Mouse (Mus musculus) cerebellum, adult 2 months (tissue): ENCODE results near the gene Tacr2. TPM values are rescaled to one million over a fixed set of nuclear protein-coding genes. Genes with fewer than 3 reads are reported as not detected.
A peak's percentile ranks its signal among the peaks of the same experiment; 100 is the strongest.

Experiments
- DNase-seq, 2 experiments: peaks; one replicate each; pipeline ENCODE4 v3.0.0; 2021
- H3K27ac ChIP-seq: fragments of 200-500 bp; 2 replicates; pipeline ENCODE4 v1.5.1; 2012; ENCODE audit warnings: low read length, control low read depth, inconsistent platforms; ENCODE audit not compliant: insufficient read depth
- H3K27me3 ChIP-seq: fragments of 200-500 bp; 2 replicates; pipeline ENCODE4 v1.6.1; 2012; ENCODE audit warnings: inconsistent platforms, mild to moderate bottlenecking, low read length, moderate library complexity; ENCODE audit not compliant: control insufficient read depth, insufficient read depth
- H3K4me1 ChIP-seq: fragments of 200-500 bp; 2 replicates; pipeline ENCODE4 v1.6.1; 2011; ENCODE audit warnings: low read length; ENCODE audit not compliant: control insufficient read depth, insufficient read depth
- H3K4me3 ChIP-seq: fragments of 200-500 bp; replicated peaks from 2 replicates; pipeline ENCODE3; 2011; ENCODE audit warnings: mild to moderate bottlenecking, low read depth, low read length, control low read depth; ENCODE audit not compliant: insufficient read depth
- CTCF ChIP-seq: fragments of 200-500 bp; IDR thresholded peaks from 2 replicates; pipeline ENCODE4 v1.5.1; 2011; ENCODE audit warnings: low read depth, mild to moderate bottlenecking, control low read depth, low read length, moderate library complexity, borderline replicate concordance; ENCODE audit not compliant: insufficient read depth
- POLR2A ChIP-seq: fragments of 200-500 bp; IDR thresholded peaks from 2 replicates; pipeline ENCODE4 v1.6.1; 2011; ENCODE audit warnings: low read length, control low read depth, borderline replicate concordance; ENCODE audit not compliant: insufficient read depth
- WGBS: fragments of 180-500 bp; shearing (Covaris S2); methylation state at CpG from one replicate; pipeline ENCODE4 v1.1.7; 2018; 5-methylcytosine and 5-hydroxymethylcytosine counted together
- polyA plus RNA-seq: library from polyadenylated mRNA; depleted of rRNA; stranded (reverse); fragments of >200 nt; gene quantifications from 2 replicates; pipeline ENCODE4 v1.2.3, GENCODE M21; 2012

Tacr2 gene
- polyA plus RNA-seq, 1 experiment, result 0.07 TPM

GRCm38 (mm10) chr10:62242896-62243295 lies 9.3 kb upstream of the Tacr2 start:
- TF ChIP-seq POLR2A (no peak), CTCF (peak; percentile 65)
- H3K27ac ChIP-seq, result no peak overlapping the region
- H3K4me3 ChIP-seq, result no peak overlapping the region
- 44% methylated on average over 13 of the region's 13 CpGs for WGBS
- no peaks in the 10 kb centered on the region for H3K27me3 ChIP-seq
- H3K4me1 ChIP-seq, result peaks cover 3% of the 10 kb centered on the region; the same call in 1 of the 2 replicates
- DNase-seq, result peak; percentile 52 to 53

- no peaks in the 10 kb centered on the region for H3K27me3 ChIP-seq
- 90% methylated on average over 9 of the region's 9 CpGs for WGBS
- no peak for DNase-seq
- peaks cover 2% of the 10 kb centered on the region; the same call in 1 of the 2 replicates for H3K4me1 ChIP-seq
- H3K27ac ChIP-seq, result no peak overlapping the region
- no peak for TF ChIP-seq POLR2A
- no peak for TF ChIP-seq CTCF
- H3K4me3 ChIP-seq, result no peak overlapping the region
These were observed 8.2 kb upstream of the Tacr2 start for GRCm38 (mm10) chr10:62244067-62244466.

GRCm38 (mm10) chr10:62247156-62247555 lies 5.1 kb upstream of the Tacr2 start:
- Histone ChIP-seq H3K27me3 (no peaks in the 10 kb centered on the region), H3K4me3 (no peak overlapping the region), H3K4me1 (no peaks in the 10 kb centered on the region), H3K27ac (no peak overlapping the region)
- TF ChIP-seq POLR2A (no peak), CTCF (no peak)
- no peak for DNase-seq
- WGBS, result 50% methylated on average over 3 of the region's 3 CpGs

- 28% methylated on average over 8 of the region's 8 CpGs for WGBS
These were observed 4.4 kb upstream of the Tacr2 start for GRCm38 (mm10) chr10:62247815-62248214.

GRCm38 (mm10) chr10:62252496-62253235 lies 428 bp downstream of the Tacr2 start:
- 89% methylated on average over 27 of the region's 27 CpGs for WGBS
- H3K27ac ChIP-seq, result no peak overlapping the region
- H3K4me3 ChIP-seq, result no peak overlapping the region
- TF ChIP-seq CTCF, result no peak
- H3K4me1 ChIP-seq, result no peaks in the 10 kb centered on the region
- DNase-seq, result no peak
- no peaks in the 10 kb centered on the region for H3K27me3 ChIP-seq

More at GRCm38 (mm10) chr10:62247815-62248214, 4.4 kb upstream of the Tacr2 start:
- no peaks in the 10 kb centered on the region for H3K4me1 ChIP-seq
- no peaks in the 10 kb centered on the region for H3K27me3 ChIP-seq
- no peak overlapping the region for H3K4me3 ChIP-seq
- H3K27ac ChIP-seq, result no peak overlapping the region
- TF ChIP-seq CTCF (no peak), POLR2A (no peak)
- DNase-seq, result no peak

GRCm38 (mm10) chr10:62258298-62258697 lies 6.1 kb downstream of the Tacr2 start:
- Histone ChIP-seq H3K4me3 (no peak overlapping the region), H3K27me3 (no peaks in the 10 kb centered on the region), H3K27ac (no peak overlapping the region), H3K4me1 (no peaks in the 10 kb centered on the region)
- WGBS, result 88% methylated on average over 5 of the region's 5 CpGs
- no peak for DNase-seq
- TF ChIP-seq POLR2A (no peak), CTCF (no peak)

GRCm38 (mm10) chr10:62261115-62261886 lies 9.1 kb downstream of the Tacr2 start:
- Histone ChIP-seq H3K27ac (no peak overlapping the region), H3K4me3 (no peak overlapping the region), H3K27me3 (no peaks in the 10 kb centered on the region), H3K4me1 (peaks cover 4% of the 10 kb centered on the region)
- 13% methylated on average over 18 of the region's 18 CpGs for WGBS
- DNase-seq, result peak; percentile 68 to 71
- no peak for TF ChIP-seq POLR2A
- TF ChIP-seq CTCF, result peak; percentile 76

GRCm38 (mm10) chr10:62264299-62264698 lies 12.1 kb downstream of the Tacr2 start:
- Histone ChIP-seq H3K27ac (no peak overlapping the region), H3K4me3 (no peak overlapping the region), H3K4me1 (peaks cover 5% of the 10 kb centered on the region), H3K27me3 (no peaks in the 10 kb centered on the region)
- 87% methylated on average over 2 of the region's 2 CpGs for WGBS
- no peak for TF ChIP-seq POLR2A
- TF ChIP-seq CTCF, result no peak
- DNase-seq, result no peak

- TF ChIP-seq POLR2A (no peak), CTCF (no peak)
- H3K4me3 ChIP-seq, result no peak overlapping the region
- H3K27me3 ChIP-seq, result no peaks in the 10 kb centered on the region
- DNase-seq, result no peak
- H3K4me1 ChIP-seq, result peaks cover 5% of the 10 kb centered on the region
- 58% methylated on average over 16 of the region's 16 CpGs for WGBS
- no peak overlapping the region for H3K27ac ChIP-seq
These were observed 17.0 kb downstream of the Tacr2 start for GRCm38 (mm10) chr10:62269278-62269677.
